Mouse (Mus musculus) kidney, adult 2 months (tissue): ENCODE results near the gene Tfap2a.

Experiments used
- CTCF ChIP-seq: fragments of 200-500 bp; conservative IDR thresholded peaks from 2 replicates; pipeline ENCODE4 v1.5.1; 2011; ENCODE audit warnings: low read depth, mild to moderate bottlenecking, control low read depth, low read length, moderate library complexity, mixed read lengths; ENCODE audit not compliant: insufficient read depth, insufficient read length
- POLR2A ChIP-seq: fragments of 200-500 bp; IDR thresholded peaks from one replicate; pipeline ENCODE4 v1.6.1; 2011; ENCODE audit warnings: low read depth, low read length, control low read depth

DNA sequence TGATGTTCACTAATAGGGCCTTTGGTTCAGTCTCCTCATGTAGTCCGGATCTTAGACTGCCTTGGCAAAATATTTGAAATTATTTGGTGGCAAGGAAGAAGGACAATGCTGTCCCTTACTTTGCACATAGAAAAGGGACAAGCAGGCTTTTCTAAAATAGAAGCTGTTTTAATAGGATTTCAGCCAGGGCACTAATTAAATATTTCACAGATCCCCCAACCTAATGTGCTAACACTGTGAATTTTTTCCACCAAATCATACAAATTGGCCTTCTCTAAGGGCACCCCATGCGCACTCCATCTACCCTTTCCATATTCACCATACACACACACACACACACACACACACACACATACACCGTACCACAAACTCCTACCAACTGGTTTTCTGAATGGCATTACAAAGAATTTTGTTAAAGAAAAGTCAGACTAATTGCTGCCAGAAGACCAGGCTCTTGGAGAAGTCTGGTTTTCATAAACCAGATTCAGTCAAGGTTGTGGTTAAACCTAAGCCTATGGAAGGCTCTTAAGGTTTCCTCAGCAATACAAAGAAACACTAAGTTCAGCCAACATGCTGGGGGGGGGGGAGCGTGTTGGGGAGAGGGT, 32.3 kb downstream of the Tfap2a start:
- no peak for TF ChIP-seq CTCF
- TF ChIP-seq POLR2A = no peak
